Mouse (Mus musculus): Measurements from ENCODE around the gene Crb2. TPM values are rescaled to one million over a fixed set of nuclear protein-coding genes. Genes with fewer than 3 reads are reported as not detected.

Gene Crb2
- total and polyA plus RNA-seq, 3 experiments, result not detected

GRCm38 (mm10) chr2:37829758-37830275 lies 53.8 kb downstream of the Crb2 start:
- no peak overlapping the region for H3K9ac ChIP-seq (ENCODE audit: control insufficient read depth, low read depth, low read length, poor library complexity, severe bottlenecking)
- no peak for TF ChIP-seq RCOR1 (IDR thresholded peaks at IDR 0.05; ENCODE audit: low read depth, low read length)
- no peak for TF ChIP-seq ZC3H11A (IDR thresholded peaks at IDR 0.05; ENCODE audit: low read depth, low read length)
- TF ChIP-seq NELFE (IDR thresholded peaks at IDR 0.05; ENCODE audit: low read depth, low read length), result no peak
- no peak for TF ChIP-seq RAD21 (IDR thresholded peaks at IDR 0.05; ENCODE audit: low read depth, low read length)
- TF ChIP-seq ZMIZ1 (IDR thresholded peaks at IDR 0.05; ENCODE audit: low read depth, low read length), result no peak
- TF ChIP-seq ELF1 (IDR thresholded peaks at IDR 0.05; ENCODE audit: low read depth, low read length), result no peak
- no peak for TF ChIP-seq POLR2AphosphoS5 (IDR thresholded peaks at IDR 0.05; ENCODE audit: borderline replicate concordance, low read depth, low read length)
- TF ChIP-seq USF1 (IDR thresholded peaks at IDR 0.05; ENCODE audit: low read depth, low read length), result no peak
- TF ChIP-seq KAT2A (conservative IDR thresholded peaks at IDR 0.05; ENCODE audit: low read depth, low read length), result no peak
- no peak for TF ChIP-seq TCF12 (IDR thresholded peaks at IDR 0.05; ENCODE audit: low read depth, low read length)
- no peak for TF ChIP-seq SIN3A (IDR thresholded peaks at IDR 0.05; ENCODE audit: low read length)
- TF ChIP-seq TBP (IDR thresholded peaks at IDR 0.05; ENCODE audit: low read depth, low read length), result no peak
- no peak for TF ChIP-seq MAFK (IDR thresholded peaks at IDR 0.05; ENCODE audit: borderline replicate concordance, low read depth, low read length)
- no peak for TF ChIP-seq GATA1 (IDR thresholded peaks at IDR 0.05; ENCODE audit: low read depth, low read length)
- TF ChIP-seq MYC (IDR thresholded peaks at IDR 0.05; ENCODE audit: low read depth, low read length), result no peak
- TF ChIP-seq ZKSCAN1 (IDR thresholded peaks at IDR 0.05; ENCODE audit: low read depth, low read length), result no peak
- no peak for TF ChIP-seq ETS1 (IDR thresholded peaks at IDR 0.05; ENCODE audit: low read depth, low read length)
- no peak for TF ChIP-seq GABPA (IDR thresholded peaks at IDR 0.05; ENCODE audit: low read depth, low read length)
- no peak for TF ChIP-seq MYB (IDR thresholded peaks at IDR 0.05; ENCODE audit: low read depth, low read length)
- no peak for TF ChIP-seq POLR2A (IDR thresholded peaks at IDR 0.05; ENCODE audit: control insufficient read depth in 1 of 2, insufficient read depth in 1 of 2, low read depth in 1 of 2, low read length in 2 of 2, poor library complexity in 1 of 2)
- H3K36me3 ChIP-seq (ENCODE audit: control insufficient read depth in 1 of 2, insufficient read depth in 2 of 2, low read length in 2 of 2), result no peaks in the 10 kb centered on the region
- DNase-seq (ENCODE audit: low read depth, low spot score), result no peak
- no peaks in the 10 kb centered on the region for H3K9me3 ChIP-seq (replicated peaks; ENCODE audit: insufficient read depth, low read length)
- no peak overlapping the region for H3K27ac ChIP-seq (ENCODE audit: control insufficient read depth, low read depth, low read length)
- H3K79me2 ChIP-seq (ENCODE audit: control insufficient read depth, insufficient read depth, low read length, poor library complexity), result no peaks in the 10 kb centered on the region
- no peaks in the 10 kb centered on the region for H3K27me3 ChIP-seq (ENCODE audit: control insufficient read depth in 1 of 2, insufficient read depth in 2 of 2, low read length in 2 of 2)
- H3K4me3 ChIP-seq (ENCODE audit: control insufficient read depth in 1 of 2, insufficient read depth in 1 of 2, low read depth in 2 of 2, low read length in 2 of 2), result no peak overlapping the region
- no peaks in the 10 kb centered on the region for H3K4me1 ChIP-seq (ENCODE audit: control insufficient read depth in 1 of 2, insufficient read depth in 2 of 2, low read length in 2 of 2)

- no peaks in the 10 kb centered on the region for H3K79me2 ChIP-seq (ENCODE audit: control insufficient read depth, insufficient read depth, low read length, poor library complexity)
- H3K27me3 ChIP-seq (ENCODE audit: control insufficient read depth in 1 of 2, insufficient read depth in 2 of 2, low read length in 2 of 2), result no peaks in the 10 kb centered on the region
- DNase-seq (ENCODE audit: low read depth, low spot score), result no peak
- no peaks in the 10 kb centered on the region for H3K4me1 ChIP-seq (ENCODE audit: control insufficient read depth in 1 of 2, insufficient read depth in 2 of 2, low read length in 2 of 2)
- no peaks in the 10 kb centered on the region for H3K9me3 ChIP-seq (replicated peaks; ENCODE audit: insufficient read depth, low read length)
- no peak overlapping the region for H3K4me3 ChIP-seq (ENCODE audit: control insufficient read depth in 1 of 2, insufficient read depth in 1 of 2, low read depth in 2 of 2, low read length in 2 of 2)
- no peak overlapping the region for H3K27ac ChIP-seq (ENCODE audit: control insufficient read depth, low read depth, low read length)
- H3K9ac ChIP-seq (ENCODE audit: control insufficient read depth, low read depth, low read length, poor library complexity, severe bottlenecking), result no peak overlapping the region
- TF ChIP-seq KAT2A (conservative IDR thresholded peaks at IDR 0.05; ENCODE audit: low read depth, low read length) (no peak), MAX (IDR thresholded peaks at IDR 0.05; ENCODE audit: low read length) (no peak), ZC3H11A (IDR thresholded peaks at IDR 0.05; ENCODE audit: low read depth, low read length) (no peak), E2F4 (IDR thresholded peaks at IDR 0.05; ENCODE audit: borderline replicate concordance, low read depth, low read length) (no peak), CHD2 (IDR thresholded peaks at IDR 0.05; ENCODE audit: low read length) (no peak), NRF1 (IDR thresholded peaks at IDR 0.05; ENCODE audit: insufficient read depth, low read depth, low read length, poor library complexity, severe bottlenecking) (no peak), TBP (IDR thresholded peaks at IDR 0.05; ENCODE audit: low read depth, low read length) (no peak), HCFC1 (IDR thresholded peaks at IDR 0.05; ENCODE audit: low read depth, low read length) (no peak), TAL1 (IDR thresholded peaks at IDR 0.05; ENCODE audit: low read length) (no peak), ZMIZ1 (IDR thresholded peaks at IDR 0.05; ENCODE audit: low read depth, low read length) (no peak), USF1 (IDR thresholded peaks at IDR 0.05; ENCODE audit: low read depth, low read length) (no peak), MEF2A (IDR thresholded peaks at IDR 0.05; ENCODE audit: extremely low read depth, insufficient replicate concordance, low read depth, low read length, poor library complexity, severe bottlenecking) (no peak), ZKSCAN1 (IDR thresholded peaks at IDR 0.05; ENCODE audit: low read depth, low read length) (no peak), GATA1 (IDR thresholded peaks at IDR 0.05; ENCODE audit: low read depth, low read length) (no peak), ZNF384 (IDR thresholded peaks at IDR 0.05; ENCODE audit: low read depth, low read length) (no peak), GABPA (IDR thresholded peaks at IDR 0.05; ENCODE audit: low read depth, low read length) (no peak), RAD21 (IDR thresholded peaks at IDR 0.05; ENCODE audit: low read depth, low read length) (no peak), UBTF (IDR thresholded peaks at IDR 0.05; ENCODE audit: borderline replicate concordance, insufficient read depth, low read depth, low read length) (no peak), MYB (IDR thresholded peaks at IDR 0.05; ENCODE audit: low read depth, low read length) (no peak)
- no peaks in the 10 kb centered on the region for H3K36me3 ChIP-seq (ENCODE audit: control insufficient read depth in 1 of 2, insufficient read depth in 2 of 2, low read length in 2 of 2)
Measured at GRCm38 (mm10) chr2:37832253-37832652, 56.2 kb downstream of the Crb2 start.
